Mouse (Mus musculus) stomach, postnatal 0 days (tissue): ENCODE results near the gene Upp2. TPM values are rescaled to one million over a fixed set of nuclear protein-coding genes. Genes with fewer than 3 reads are reported as not detected.

Source experiments
- ATAC-seq: fragments of 200-750 bp; cut with Nextera tagmentation; 2 replicates; pipeline ENCODE4 v1.8.0; 2017; ENCODE audit not compliant: low FRiP score, low TSS enrichment
- DNase-seq: peaks from one replicate; pipeline ENCODE4 v3.0.0-alpha.2; 2016; ENCODE audit warnings: low spot score
- H3K27ac ChIP-seq: fragments of 300-500 bp; sonication (generic); replicated peaks from 2 replicates; pipeline ENCODE4 v1.5.1; 2014; ENCODE audit warnings: mild to moderate bottlenecking, control low read depth
- H3K27me3 ChIP-seq: fragments of 300-500 bp; sonication (generic); 2 replicates; pipeline ENCODE4 v1.6.1; 2014; ENCODE audit warnings: low read length; ENCODE audit not compliant: control insufficient read depth, insufficient read depth
- H3K36me3 ChIP-seq: fragments of 300-500 bp; sonication (generic); 2 replicates; pipeline ENCODE4 v1.6.1; 2014; ENCODE audit warnings: low read length, mixed read lengths; ENCODE audit not compliant: control insufficient read depth, insufficient read depth
- H3K4me1 ChIP-seq: fragments of 300-500 bp; sonication (generic); replicated peaks from 2 replicates; pipeline ENCODE4 v1.6.1; 2014; ENCODE audit warnings: antibody characterized with exemption; ENCODE audit not compliant: control insufficient read depth, insufficient read depth
- H3K4me2 ChIP-seq: fragments of 300-500 bp; sonication (generic); replicated peaks from 2 replicates; pipeline ENCODE4 v1.6.1; 2014; ENCODE audit warnings: low read depth, mild to moderate bottlenecking, control low read depth, moderate library complexity
- H3K4me3 ChIP-seq: fragments of 300-500 bp; sonication (generic); 2 replicates; pipeline ENCODE4 v1.5.1; 2014; ENCODE audit warnings: low read depth, low read length, control low read depth
- H3K9ac ChIP-seq: fragments of 300-500 bp; sonication (generic); 2 replicates; pipeline ENCODE4 v1.6.1; 2014; ENCODE audit warnings: mild to moderate bottlenecking, low read length, control low read depth, mixed read lengths
- H3K9me3 ChIP-seq: fragments of 300-500 bp; sonication (generic); 2 replicates; pipeline ENCODE4 v1.6.1; 2016; ENCODE audit warnings: low read length; ENCODE audit not compliant: control insufficient read depth
- CTCF ChIP-seq: IDR thresholded peaks from 2 replicates; pipeline ENCODE4 v1.5.1; 2016; ENCODE audit warnings: antibody characterized with exemption, low read depth, mild to moderate bottlenecking, moderate library complexity
- EP300 ChIP-seq: optimal IDR thresholded peaks from 2 replicates; pipeline ENCODE3; 2016; ENCODE audit warnings: antibody characterized with exemption
- WGBS: fragments of 180-500 bp; shearing (Covaris S2); extraction: QIAGEN DNeasy Blood & Tissue Kit; methylation state at CpG from one replicate; pipeline ENCODE4 v1.1.7; 2014; 5-methylcytosine and 5-hydroxymethylcytosine counted together
- polyA plus RNA-seq: library from polyadenylated mRNA; unstranded; fragments of >200 nt; fragmentation: Nextera tagmentation; extraction: Ambion mirVana; gene quantifications from 2 replicates; pipeline ENCODE4 v1.2.1, GENCODE M21; 2015

The Upp2 gene
- polyA plus RNA-seq, 1 experiment from 2014 or later = 6.1 TPM

GRCm38 (mm10) chr2:58661116-58661515, 94.0 kb downstream of the Upp2 start:
- WGBS = 79% methylated on average over 5 of the region's 5 CpGs

GRCm38 (mm10) chr2:58662661-58663060, 95.6 kb downstream of the Upp2 start:
- no peaks in the 10 kb centered on the region for H3K27me3 ChIP-seq
- no peak for DNase-seq
- H3K4me2 ChIP-seq = no peak overlapping the region
- no peak overlapping the region for H3K4me3 ChIP-seq
- H3K27ac ChIP-seq = no peak overlapping the region
- H3K9ac ChIP-seq = no peak overlapping the region
- WGBS = 81% methylated on average over 9 of the region's 9 CpGs
- TF ChIP-seq EP300 (no peak), CTCF (no peak)
- H3K36me3 ChIP-seq = no peaks in the 10 kb centered on the region
- H3K9me3 ChIP-seq = no peaks in the 10 kb centered on the region
- ATAC-seq = no peak
- H3K4me1 ChIP-seq = no peaks in the 10 kb centered on the region; the same call in 1 of the 2 replicates

More at GRCm38 (mm10) chr2:58661116-58661515, 94.0 kb downstream of the Upp2 start:
- H3K27me3 ChIP-seq = no peaks in the 10 kb centered on the region
- H3K4me2 ChIP-seq = no peak overlapping the region
- no peak for DNase-seq
- no peak overlapping the region for H3K27ac ChIP-seq
- no peaks in the 10 kb centered on the region for H3K36me3 ChIP-seq
- no peaks in the 10 kb centered on the region for H3K9me3 ChIP-seq
- no peak for ATAC-seq
- H3K4me3 ChIP-seq = no peak overlapping the region
- no peak overlapping the region for H3K9ac ChIP-seq
- no peak for TF ChIP-seq CTCF
- no peak for TF ChIP-seq EP300
- H3K4me1 ChIP-seq = no peaks in the 10 kb centered on the region

- no peak overlapping the region for H3K27ac ChIP-seq
- no peak overlapping the region for H3K4me3 ChIP-seq
- WGBS = 89% methylated on average over 7 of the region's 7 CpGs
- ATAC-seq (no peak), DNase-seq (no peak)
- H3K4me1 ChIP-seq = no peaks in the 10 kb centered on the region; the same call in 1 of the 2 replicates
- H3K9me3 ChIP-seq = no peaks in the 10 kb centered on the region
- H3K27me3 ChIP-seq = no peaks in the 10 kb centered on the region
- no peak for TF ChIP-seq EP300
- TF ChIP-seq CTCF = no peak
- no peak overlapping the region for H3K4me2 ChIP-seq
- H3K9ac ChIP-seq = no peak overlapping the region
- no peaks in the 10 kb centered on the region for H3K36me3 ChIP-seq
Measured at GRCm38 (mm10) chr2:58663404-58664120, 96.5 kb downstream of the Upp2 start.

- Histone ChIP-seq H3K4me3 (no peak overlapping the region), H3K9ac (no peak overlapping the region), H3K4me1 (no peaks in the 10 kb centered on the region; the same call in 1 of the 2 replicates), H3K36me3 (no peaks in the 10 kb centered on the region), H3K27ac (no peak overlapping the region), H3K9me3 (no peaks in the 10 kb centered on the region), H3K4me2 (no peak overlapping the region), H3K27me3 (no peaks in the 10 kb centered on the region)
- WGBS = 83% methylated on average over 12 of the region's 12 CpGs
- TF ChIP-seq EP300 (no peak), CTCF (peak; percentile 85)
- ATAC-seq (no peak), DNase-seq (peak; percentile 80)
Measured at GRCm38 (mm10) chr2:58665081-58665814, 98.2 kb downstream of the Upp2 start.

- H3K36me3 ChIP-seq = no peaks in the 10 kb centered on the region
- H3K4me2 ChIP-seq = no peak overlapping the region
- no peaks in the 10 kb centered on the region; the same call in 1 of the 2 replicates for H3K4me1 ChIP-seq
- H3K9me3 ChIP-seq = no peaks in the 10 kb centered on the region
- H3K9ac ChIP-seq = no peak overlapping the region
- no peak for ATAC-seq
- DNase-seq = no peak
- H3K27me3 ChIP-seq = no peaks in the 10 kb centered on the region
- WGBS = 58% methylated on average over 3 of the region's 3 CpGs
- H3K4me3 ChIP-seq = no peak overlapping the region
- H3K27ac ChIP-seq = no peak overlapping the region
- no peak for TF ChIP-seq EP300
- no peak for TF ChIP-seq CTCF
Measured at GRCm38 (mm10) chr2:58667298-58667697, 100.2 kb downstream of the Upp2 start.

GRCm38 (mm10) chr2:58667991-58668390, 100.9 kb downstream of the Upp2 start:
- TF ChIP-seq EP300 (no peak), CTCF (peak; percentile 96)
- Histone ChIP-seq H3K4me2 (no peak overlapping the region), H3K27me3 (no peaks in the 10 kb centered on the region), H3K4me1 (no peaks in the 10 kb centered on the region; the same call in 1 of the 2 replicates), H3K27ac (no peak overlapping the region), H3K36me3 (no peaks in the 10 kb centered on the region), H3K4me3 (no peak overlapping the region), H3K9me3 (no peaks in the 10 kb centered on the region), H3K9ac (no peak overlapping the region)
- DNase-seq = peak; percentile 56
- ATAC-seq = no peak
- 43% methylated on average over 9 of the region's 9 CpGs for WGBS
